Mouse (Mus musculus): Measurements from ENCODE around the gene Snorc. TPM values are rescaled to one million over a fixed set of nuclear protein-coding genes. Genes with fewer than 3 reads are reported as not detected.
"Not testable (repeated sequence)": the region's sequence is repeated elsewhere in the genome, so short reads cannot be mapped to it uniquely, and the experiment has no call there.

Gene Snorc
- polyA plus RNA-seq (2012; rRNA removed): 0.34 and 1.4 TPM in 2 replicates

DNA sequence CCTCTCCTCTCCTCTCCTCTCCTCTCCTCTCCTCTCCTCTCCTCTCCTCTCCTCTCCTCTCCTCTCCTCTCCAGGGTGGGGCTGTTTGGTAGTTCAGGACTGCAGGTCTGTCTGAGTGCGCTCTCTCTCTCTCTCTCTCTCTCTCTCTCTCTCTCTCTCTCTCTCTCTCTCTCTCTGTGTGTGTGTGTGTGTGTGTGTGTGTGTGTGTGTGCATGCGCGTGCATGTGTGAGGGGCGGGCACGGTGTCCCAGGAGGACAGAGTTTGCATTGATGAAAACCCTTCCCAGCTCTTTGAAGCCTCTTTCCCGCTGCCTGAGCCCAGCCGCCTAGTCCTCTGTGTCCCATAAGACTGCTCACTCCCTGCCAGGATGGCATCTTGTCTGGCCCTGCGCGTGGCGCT lies at the start of gene Snorc:
TSS of gene Snorc (plus strand) at position 301 of the 400 bp plus-strand sequence.
- WGBS: 45% methylated on average over 9 of the region's 10 CpGs

GRCm38 (mm10) chr1:87435125-87435524 lies 34.9 kb upstream of the Snorc start:
- H3K4me3 ChIP-seq (replicated peaks; ENCODE audit: extremely low read depth, low read depth, low read length): no peak overlapping the region
- TF ChIP-seq POLR2A (IDR thresholded peaks at IDR 0.05; ENCODE audit: borderline replicate concordance, extremely low read depth, low read depth, low read length): no peak
- DNase-seq: no peak
- WGBS: 79% methylated on average over 2 of the region's 2 CpGs
- no peaks in the 10 kb centered on the region for H3K4me1 ChIP-seq (ENCODE audit: control insufficient read depth, insufficient read depth, low read length)

More for the DNA sequence above, at the start of gene Snorc:
- H3K4me1 ChIP-seq (ENCODE audit: control insufficient read depth, insufficient read depth, low read length); H3K4me3 ChIP-seq (replicated peaks; ENCODE audit: extremely low read depth, low read depth, low read length); DNase-seq: not testable (repeated sequence)

GRCm38 (mm10) chr1:87436583-87436982 lies 33.5 kb upstream of the Snorc start:
- 51% methylated on average over 6 of the region's 6 CpGs for WGBS
- H3K4me1 ChIP-seq (ENCODE audit: control insufficient read depth, insufficient read depth, low read length): no peaks in the 10 kb centered on the region
- DNase-seq: no peak
- H3K4me3 ChIP-seq (replicated peaks; ENCODE audit: extremely low read depth, low read depth, low read length): no peak overlapping the region
- TF ChIP-seq CTCF (IDR thresholded peaks at IDR 0.05; ENCODE audit: insufficient read depth, low read length) (no peak), POLR2A (IDR thresholded peaks at IDR 0.05; ENCODE audit: borderline replicate concordance, extremely low read depth, low read depth, low read length) (no peak)

- DNase-seq: peak; percentile 53
- no peak overlapping the region for H3K4me3 ChIP-seq (replicated peaks; ENCODE audit: extremely low read depth, low read depth, low read length)
- peak; percentile 68 for TF ChIP-seq CTCF (IDR thresholded peaks at IDR 0.05; ENCODE audit: insufficient read depth, low read length)
- TF ChIP-seq POLR2A (IDR thresholded peaks at IDR 0.05; ENCODE audit: borderline replicate concordance, extremely low read depth, low read depth, low read length): no peak
- 40% methylated on average over 5 of the region's 5 CpGs for WGBS
- no peaks in the 10 kb centered on the region for H3K4me1 ChIP-seq (ENCODE audit: control insufficient read depth, insufficient read depth, low read length)
Observed at GRCm38 (mm10) chr1:87447183-87448104, 22.6 kb upstream of the Snorc start.

DNA sequence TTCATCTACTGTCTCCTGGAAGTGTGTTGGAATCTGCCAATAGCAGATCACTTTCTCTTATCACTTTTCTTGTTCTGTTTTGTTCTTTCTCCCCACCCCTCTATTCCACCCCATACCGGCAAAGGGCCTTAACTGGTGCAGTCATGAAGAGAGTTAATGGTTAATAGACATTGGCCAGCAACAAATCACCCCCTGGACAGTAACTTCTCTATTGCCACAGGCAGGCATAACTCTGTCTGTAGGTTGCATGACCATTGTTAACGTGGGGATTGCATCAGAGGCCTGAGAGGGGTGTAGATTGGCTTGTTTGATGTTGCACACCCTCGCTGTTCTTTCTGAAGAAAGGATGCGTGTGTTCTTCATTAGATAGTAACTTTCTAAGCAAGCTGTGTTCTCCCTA lies 20.6 kb upstream of the Snorc start:
- DNase-seq: no peak
- 84% methylated on average over 4 of the region's 4 CpGs for whole genome bisulfite sequencing
- TF ChIP-seq POLR2A (IDR thresholded peaks at IDR 0.05; ENCODE audit: borderline replicate concordance, extremely low read depth, low read depth, low read length) (no peak), CTCF (IDR thresholded peaks at IDR 0.05; ENCODE audit: insufficient read depth, low read length) (no peak)

DNA sequence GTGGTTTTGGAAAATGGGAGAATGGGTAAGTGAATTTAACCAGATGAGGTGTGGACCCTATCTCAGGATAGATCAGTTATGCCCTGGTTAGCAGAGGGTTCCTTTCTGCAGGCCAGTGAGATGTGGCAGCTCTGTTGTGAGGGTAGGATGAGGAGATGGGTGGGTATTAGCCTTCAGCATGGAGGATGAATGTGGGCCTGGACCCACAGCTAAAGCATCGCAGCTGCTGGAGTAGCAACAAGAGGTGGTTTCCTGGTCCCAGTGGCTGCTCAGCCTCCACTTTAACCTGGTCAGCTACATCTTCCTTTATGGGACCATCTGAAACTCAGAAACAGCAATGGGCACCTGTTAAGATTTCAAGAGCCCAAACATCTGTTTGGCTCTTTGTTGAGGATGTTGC lies 13.6 kb upstream of the Snorc start:
- Histone ChIP-seq H3K4me1 (ENCODE audit: control insufficient read depth, insufficient read depth, low read length) (no peaks in the 10 kb centered on the region), H3K4me3 (replicated peaks; ENCODE audit: extremely low read depth, low read depth, low read length) (no peak overlapping the region)
- 96% methylated on average over 1 of the region's 1 CpGs for WGBS
- no peak for TF ChIP-seq CTCF (IDR thresholded peaks at IDR 0.05; ENCODE audit: insufficient read depth, low read length)
- no peak for TF ChIP-seq POLR2A (IDR thresholded peaks at IDR 0.05; ENCODE audit: borderline replicate concordance, extremely low read depth, low read depth, low read length)
- no peak for DNase-seq

More for the DNA sequence above, 20.6 kb upstream of the Snorc start:
- Histone ChIP-seq H3K4me1 (ENCODE audit: control insufficient read depth, insufficient read depth, low read length) (no peaks in the 10 kb centered on the region), H3K4me3 (replicated peaks; ENCODE audit: extremely low read depth, low read depth, low read length) (no peak overlapping the region)

GRCm38 (mm10) chr1:87458045-87458444 lies 12.0 kb upstream of the Snorc start:
- no peak for DNase-seq
- Histone ChIP-seq H3K4me3 (replicated peaks; ENCODE audit: extremely low read depth, low read depth, low read length) (no peak overlapping the region), H3K4me1 (ENCODE audit: control insufficient read depth, insufficient read depth, low read length) (no peaks in the 10 kb centered on the region)
- 84% methylated on average over 4 of the region's 4 CpGs for WGBS
- TF ChIP-seq CTCF (IDR thresholded peaks at IDR 0.05; ENCODE audit: insufficient read depth, low read length): no peak
- TF ChIP-seq POLR2A (IDR thresholded peaks at IDR 0.05; ENCODE audit: borderline replicate concordance, extremely low read depth, low read depth, low read length): no peak

DNA sequence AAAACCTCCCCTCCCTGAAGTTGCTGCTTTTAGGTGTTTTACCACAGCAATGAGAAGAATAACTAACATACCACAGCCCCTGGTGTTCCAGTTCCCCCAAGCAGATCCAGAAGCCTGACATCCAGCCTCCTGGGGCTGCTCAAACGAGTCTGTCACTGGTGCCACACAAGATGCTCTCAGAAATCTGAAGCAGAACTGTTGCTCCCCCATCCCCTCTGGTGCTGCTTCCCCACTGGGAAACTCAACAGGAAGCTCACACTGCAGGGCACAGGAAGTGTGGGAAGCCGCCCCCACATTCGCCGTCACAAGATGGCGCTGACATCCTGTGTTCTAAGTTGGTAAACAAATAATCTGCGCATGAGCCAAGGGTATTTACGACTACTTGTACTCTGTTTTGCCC lies 10.2 kb upstream of the Snorc start:
- H3K4me3 ChIP-seq (replicated peaks; ENCODE audit: extremely low read depth, low read depth, low read length); H3K4me1 ChIP-seq (ENCODE audit: control insufficient read depth, insufficient read depth, low read length); DNase-seq: not testable (repeated sequence)
- 74% methylated on average over 6 of the region's 7 CpGs for WGBS

DNA sequence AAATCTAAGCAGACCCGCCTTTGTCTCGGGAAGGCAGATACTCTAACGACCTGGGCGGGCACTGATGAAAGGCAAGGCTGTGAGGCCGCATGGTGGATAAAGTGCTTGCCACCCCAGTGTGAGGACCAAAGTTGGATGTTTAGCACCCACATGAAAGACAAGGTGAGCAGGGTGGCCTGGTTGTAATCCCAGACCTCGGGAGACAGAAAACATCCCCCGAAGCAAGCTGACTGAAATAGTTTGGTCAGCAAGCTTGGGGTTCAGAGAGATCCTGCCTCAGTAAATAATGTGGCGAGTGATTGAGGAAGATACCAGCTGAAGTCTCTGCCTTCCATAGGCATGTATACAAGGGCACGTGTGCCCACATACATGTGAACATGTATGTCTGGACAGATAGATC lies 2.6 kb upstream of the Snorc start:
- Histone ChIP-seq H3K4me1 (ENCODE audit: control insufficient read depth, insufficient read depth, low read length) (no peaks in the 10 kb centered on the region), H3K4me3 (replicated peaks; ENCODE audit: extremely low read depth, low read depth, low read length) (no peak overlapping the region)
- 67% methylated on average over 9 of the region's 9 CpGs for WGBS
- no peak for DNase-seq
- no peak for TF ChIP-seq CTCF (IDR thresholded peaks at IDR 0.05; ENCODE audit: insufficient read depth, low read length)
- TF ChIP-seq POLR2A (IDR thresholded peaks at IDR 0.05; ENCODE audit: borderline replicate concordance, extremely low read depth, low read depth, low read length): no peak

DNA sequence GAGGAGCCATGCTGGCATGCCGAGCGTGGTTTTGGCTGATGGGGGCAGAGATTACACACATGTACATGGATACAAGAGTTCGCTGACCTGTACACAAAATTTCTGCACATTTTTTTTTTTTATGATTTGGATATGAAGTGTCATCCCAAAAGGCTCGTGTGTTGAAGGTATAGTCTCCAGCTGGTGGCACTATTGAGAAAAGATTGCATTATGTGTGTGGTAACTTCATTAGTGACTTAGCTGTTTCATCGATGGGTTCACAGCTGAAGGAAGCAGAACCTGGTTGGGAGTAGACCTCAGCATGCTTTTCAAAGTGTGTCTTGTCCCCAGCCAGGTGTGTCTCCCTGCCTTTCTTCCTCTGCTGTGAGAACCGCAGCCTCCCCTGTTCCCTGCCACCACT lies 1.8 kb upstream of the Snorc start:
- WGBS: 53% methylated on average over 6 of the region's 6 CpGs
- TF ChIP-seq POLR2A (IDR thresholded peaks at IDR 0.05; ENCODE audit: borderline replicate concordance, extremely low read depth, low read depth, low read length): no peak
- TF ChIP-seq CTCF (IDR thresholded peaks at IDR 0.05; ENCODE audit: insufficient read depth, low read length): no peak

More for the DNA sequence above, 1.8 kb upstream of the Snorc start:
- Histone ChIP-seq H3K4me1 (ENCODE audit: control insufficient read depth, insufficient read depth, low read length) (no peaks in the 10 kb centered on the region), H3K4me3 (replicated peaks; ENCODE audit: extremely low read depth, low read depth, low read length) (no peak overlapping the region)
- no peak for DNase-seq

All from lung, adult 2 months (tissue).